Mouse (Mus musculus) neural tube, embryonic 13.5 days (tissue): ENCODE results near the gene Gsn. TPM values are rescaled to one million over a fixed set of nuclear protein-coding genes. Genes with fewer than 3 reads are reported as not detected.

ENCODE experiments used
- ATAC-seq: fragments of 200-750 bp; cut with Nextera tagmentation; 2 replicates; pipeline ENCODE4 v1.8.0; 2017; ENCODE audit warnings: low read depth, mild to moderate bottlenecking, moderate TSS enrichment, moderate library complexity
- H3K27ac ChIP-seq: fragments of 300-500 bp; sonication (generic); replicated peaks from 2 replicates; pipeline ENCODE4 v1.5.1; 2015; ENCODE audit warnings: moderate library complexity, mild to moderate bottlenecking, inconsistent platforms
- H3K27me3 ChIP-seq: fragments of 300-500 bp; sonication (generic); 2 replicates; pipeline ENCODE4 v1.6.1; 2015; ENCODE audit warnings: mild to moderate bottlenecking, inconsistent platforms
- H3K36me3 ChIP-seq: fragments of 300-500 bp; sonication (generic); 2 replicates; pipeline ENCODE4 v1.6.1; 2015; ENCODE audit warnings: mild to moderate bottlenecking, inconsistent platforms
- H3K4me1 ChIP-seq: fragments of 300-500 bp; sonication (generic); replicated peaks from 2 replicates; pipeline ENCODE4 v1.6.1; 2015; ENCODE audit warnings: inconsistent platforms
- H3K4me2 ChIP-seq: fragments of 300-500 bp; sonication (generic); 2 replicates; pipeline ENCODE4 v1.6.1; 2015; ENCODE audit warnings: inconsistent platforms, mild to moderate bottlenecking, moderate library complexity
- H3K4me3 ChIP-seq: fragments of 300-500 bp; sonication (generic); 2 replicates; pipeline ENCODE4 v1.5.1; 2015; ENCODE audit warnings: mild to moderate bottlenecking, inconsistent platforms
- H3K9ac ChIP-seq: fragments of 300-500 bp; sonication (generic); 2 replicates; pipeline ENCODE4 v1.6.1; 2015; ENCODE audit warnings: moderate library complexity, mild to moderate bottlenecking, inconsistent platforms
- H3K9me3 ChIP-seq: fragments of 300-500 bp; sonication (generic); 2 replicates; pipeline ENCODE4 v1.6.1; 2016; ENCODE audit warnings: inconsistent platforms
- WGBS: fragments of 180-500 bp; shearing (Covaris S2); methylation state at CpG from one replicate; pipeline ENCODE4 v1.1.7; 2015; 5-methylcytosine and 5-hydroxymethylcytosine counted together
- polyA plus RNA-seq: library from polyadenylated mRNA; unstranded; fragments of >200 nt; fragmentation: Nextera tagmentation; extraction: Ambion mirVana; gene quantifications from 2 replicates; pipeline ENCODE4 v1.2.1, GENCODE M21; 2015

Gsn gene
- polyA plus RNA-seq, 1 experiment from 2014 or later = 38.4 TPM

GRCm38 (mm10) chr2:35337419-35337818 lies 81.2 kb downstream of the Gsn start:
- Histone ChIP-seq H3K9ac (peak overlapping the region; percentile 62), H3K36me3 (no peaks in the 10 kb centered on the region), H3K27ac (peak overlapping the region; percentile 63; the same call in 1 of the 2 replicates), H3K9me3 (no peaks in the 10 kb centered on the region), H3K27me3 (peaks cover 8% of the 10 kb centered on the region; the same call in 1 of the 2 replicates), H3K4me1 (peaks cover 21% of the 10 kb centered on the region), H3K4me2 (peak overlapping the region; percentile 96), H3K4me3 (peak overlapping the region; percentile 68)
- ATAC-seq = peak; percentile 33
- WGBS = 42% methylated on average over 10 of the region's 10 CpGs

GRCm38 (mm10) chr2:35338036-35338435 lies 81.9 kb downstream of the Gsn start:
- 88% methylated on average over 1 of the region's 1 CpGs for WGBS
- no peak overlapping the region for H3K27ac ChIP-seq
- no peak overlapping the region for H3K4me2 ChIP-seq
- H3K9ac ChIP-seq = no peak overlapping the region
- no peaks in the 10 kb centered on the region for H3K9me3 ChIP-seq
- peaks cover 21% of the 10 kb centered on the region for H3K4me1 ChIP-seq
- H3K4me3 ChIP-seq = no peak overlapping the region
- peaks cover 8% of the 10 kb centered on the region; the same call in 1 of the 2 replicates for H3K27me3 ChIP-seq
- no peak for ATAC-seq
- no peaks in the 10 kb centered on the region for H3K36me3 ChIP-seq

GRCm38 (mm10) chr2:35338707-35339106 lies 82.5 kb downstream of the Gsn start:
- Histone ChIP-seq H3K36me3 (no peaks in the 10 kb centered on the region), H3K27ac (no peak overlapping the region), H3K27me3 (peaks cover 8% of the 10 kb centered on the region; the same call in 1 of the 2 replicates), H3K4me3 (no peak overlapping the region), H3K4me2 (no peak overlapping the region), H3K9me3 (no peaks in the 10 kb centered on the region), H3K9ac (no peak overlapping the region), H3K4me1 (peaks cover 21% of the 10 kb centered on the region)
- WGBS = 81% methylated on average over 6 of the region's 6 CpGs
- ATAC-seq = no peak

- Histone ChIP-seq H3K4me3 (no peak overlapping the region), H3K9me3 (no peaks in the 10 kb centered on the region), H3K4me2 (no peak overlapping the region), H3K27ac (no peak overlapping the region), H3K27me3 (no peaks in the 10 kb centered on the region), H3K4me1 (peaks cover under 1% of the 10 kb centered on the region; the same call in 1 of the 2 replicates), H3K36me3 (no peaks in the 10 kb centered on the region), H3K9ac (no peak overlapping the region)
- WGBS = 76% methylated on average over 3 of the region's 3 CpGs
- no peak for ATAC-seq
Observed at GRCm38 (mm10) chr2:35342605-35343004, 86.4 kb downstream of the Gsn start.

GRCm38 (mm10) chr2:35345984-35346383 lies 89.8 kb downstream of the Gsn start:
- Histone ChIP-seq H3K4me2 (no peak overlapping the region), H3K9me3 (no peaks in the 10 kb centered on the region), H3K9ac (no peak overlapping the region), H3K27ac (no peak overlapping the region), H3K4me1 (no peaks in the 10 kb centered on the region), H3K4me3 (no peak overlapping the region), H3K27me3 (no peaks in the 10 kb centered on the region), H3K36me3 (no peaks in the 10 kb centered on the region)
- 86% methylated on average over 2 of the region's 2 CpGs for WGBS
- no peak for ATAC-seq

- no peak overlapping the region for H3K4me3 ChIP-seq
- H3K27me3 ChIP-seq = no peaks in the 10 kb centered on the region
- ATAC-seq = no peak
- no peaks in the 10 kb centered on the region for H3K36me3 ChIP-seq
- 66% methylated on average over 5 of the region's 5 CpGs for WGBS
- H3K4me2 ChIP-seq = no peak overlapping the region
- no peaks in the 10 kb centered on the region for H3K4me1 ChIP-seq
- H3K9me3 ChIP-seq = no peaks in the 10 kb centered on the region
- no peak overlapping the region for H3K27ac ChIP-seq
- H3K9ac ChIP-seq = no peak overlapping the region
Observed at GRCm38 (mm10) chr2:35349184-35349583, 93.0 kb downstream of the Gsn start.

Other genes starting within 250 kb of the Gsn start
- gene Hc, start 194.9 kb upstream of the Gsn start, polyA plus RNA-seq = 0.19 TPM in 1 of 2 replicates, not detected in the other
- 0.22 and 0.52 TPM in 2 replicates for gene AI182371, start 154.8 kb upstream of the Gsn start, polyA plus RNA-seq
- 9.7 and 10.4 TPM in 2 replicates for gene Cntrl, start 146.9 kb upstream of the Gsn start, polyA plus RNA-seq
- gene Rab14, start 55.3 kb upstream of the Gsn start, polyA plus RNA-seq = 428 and 458 TPM in 2 replicates
- 13.3 and 16.5 TPM in 2 replicates for gene Stom, start 80.6 kb downstream of the Gsn start, polyA plus RNA-seq
- gene 4930568D16Rik, start 111.3 kb downstream of the Gsn start, polyA plus RNA-seq = not detected in 2 replicates
- gene 4930402F06Rik, start 140.8 kb downstream of the Gsn start, polyA plus RNA-seq = not detected in 2 replicates
- 8.7 and 8.8 TPM in 2 replicates for gene Ggta1, start 206.9 kb downstream of the Gsn start, polyA plus RNA-seq